Mouse (Mus musculus) G1E (cell line): ENCODE results near the gene Hist2h2bb.

Experiments
- CTCF ChIP-seq: IDR thresholded peaks from 2 replicates; pipeline ENCODE4 v1.5.1; 2012; ENCODE audit warnings: low read depth, low read length, inconsistent platforms, mixed read lengths
- POLR2AphosphoS5 ChIP-seq: IDR thresholded peaks from 2 replicates; pipeline ENCODE4 v1.6.1; 2012; ENCODE audit warnings: low read depth, low read length, inconsistent platforms; ENCODE audit not compliant: insufficient replicate concordance

DNA sequence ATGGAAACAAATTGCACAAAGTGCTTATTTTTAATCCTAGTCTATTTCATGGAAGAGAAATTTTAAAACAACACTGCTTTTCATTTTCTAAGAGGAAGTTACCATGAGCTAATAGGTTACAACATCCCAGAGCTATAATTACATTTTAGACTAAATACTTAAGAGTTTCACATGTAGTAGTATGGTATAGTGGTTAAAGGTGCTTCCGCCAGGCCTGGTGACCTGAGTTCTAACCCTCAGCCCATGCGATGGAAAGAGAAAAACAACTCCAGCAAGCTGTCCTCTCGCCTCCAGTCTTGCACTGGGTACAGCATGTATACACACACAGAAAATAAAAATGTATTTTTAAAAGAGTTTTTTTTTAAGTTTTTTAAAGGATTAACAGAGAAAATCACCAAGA lies 17.8 kb upstream of the Hist2h2bb start:
- TF ChIP-seq CTCF (no peak), POLR2AphosphoS5 (no peak)
